Mouse (Mus musculus) kidney, postnatal 0 days (tissue): ENCODE measurements around the gene Trmt44. TPM values are rescaled to one million over a fixed set of nuclear protein-coding genes. Genes with fewer than 3 reads are reported as not detected.
A peak's percentile ranks its signal among the peaks of the same experiment; 100 is the strongest.

ENCODE experiments used
- ATAC-seq: fragments of 200-750 bp; cut with Nextera tagmentation; replicated peaks from 2 replicates; pipeline ENCODE4 v1.8.0; 2017; ENCODE audit warnings: low read depth, moderate number of reproducible peaks, moderate TSS enrichment, moderate library complexity; ENCODE audit not compliant: low FRiP score
- DNase-seq: peaks from one replicate; pipeline ENCODE4 v3.0.0-alpha.2; 2016; ENCODE audit warnings: low spot score
- H3K27ac ChIP-seq: fragments of 300-500 bp; sonication (generic); 2 replicates; pipeline ENCODE4 v1.5.1; 2014; ENCODE audit warnings: mild to moderate bottlenecking
- H3K27me3 ChIP-seq: fragments of 300-500 bp; sonication (generic); 2 replicates; pipeline ENCODE4 v1.6.1; 2014; ENCODE audit warnings: low read length, mixed read lengths; ENCODE audit not compliant: insufficient read depth
- H3K36me3 ChIP-seq: fragments of 300-500 bp; sonication (generic); 2 replicates; pipeline ENCODE4 v1.6.1; 2014; ENCODE audit warnings: low read length, mixed read lengths; ENCODE audit not compliant: insufficient read depth
- H3K4me1 ChIP-seq: fragments of 300-500 bp; sonication (generic); replicated peaks from 2 replicates; pipeline ENCODE4 v1.6.1; 2014; ENCODE audit warnings: antibody characterized with exemption, low read length, mixed read lengths; ENCODE audit not compliant: insufficient read depth
- H3K4me2 ChIP-seq: fragments of 300-500 bp; sonication (generic); 2 replicates; pipeline ENCODE4 v1.6.1; 2014; ENCODE audit warnings: mild to moderate bottlenecking, low read length, moderate library complexity, mixed read lengths
- H3K4me3 ChIP-seq: fragments of 300-500 bp; sonication (generic); replicated peaks from 2 replicates; pipeline ENCODE4 v1.5.1; 2014; ENCODE audit warnings: low read depth, low read length
- H3K9ac ChIP-seq: fragments of 300-500 bp; sonication (generic); 2 replicates; pipeline ENCODE4 v1.6.1; 2014; ENCODE audit warnings: low read depth, low read length
- H3K9me3 ChIP-seq: fragments of 300-500 bp; sonication (generic); replicated peaks from 2 replicates; pipeline ENCODE4 v1.6.1; 2016; ENCODE audit warnings: low read length, inconsistent platforms, mixed read lengths
- CTCF ChIP-seq: IDR thresholded peaks from 2 replicates; pipeline ENCODE4 v1.5.1; 2016; ENCODE audit warnings: antibody characterized with exemption, low read depth, mild to moderate bottlenecking, moderate library complexity
- WGBS: fragments of 180-500 bp; shearing (Covaris S2); extraction: QIAGEN DNeasy Blood & Tissue Kit; methylation state at CpG from one replicate; pipeline ENCODE4 v1.1.7; 2014; 5-methylcytosine and 5-hydroxymethylcytosine counted together
- polyA plus RNA-seq: library from polyadenylated mRNA; unstranded; fragments of >200 nt; fragmentation: Nextera tagmentation; extraction: Ambion mirVana; gene quantifications from 2 replicates; pipeline ENCODE4 v1.2.1, GENCODE M21; 2015

Trmt44 gene
- polyA plus RNA-seq, 1 experiment from 2014 or later: 4.2 TPM

GRCm38 (mm10) chr5:35566632-35567031 lies 8.2 kb downstream of the Trmt44 start:
- Histone ChIP-seq H3K4me2 (no peak overlapping the region), H3K9me3 (no peaks in the 10 kb centered on the region), H3K9ac (no peak overlapping the region), H3K4me1 (no peaks in the 10 kb centered on the region), H3K27ac (no peak overlapping the region), H3K4me3 (no peak overlapping the region), H3K36me3 (peaks cover 70% of the 10 kb centered on the region), H3K27me3 (no peaks in the 10 kb centered on the region)
- WGBS: 84% methylated on average over 4 of the region's 4 CpGs
- ATAC-seq (no peak), DNase-seq (no peak)
- no peak for TF ChIP-seq CTCF

GRCm38 (mm10) chr5:35565217-35565616 lies 9.7 kb downstream of the Trmt44 start:
- Histone ChIP-seq H3K9me3 (no peaks in the 10 kb centered on the region), H3K4me2 (no peak overlapping the region), H3K4me3 (no peak overlapping the region), H3K27ac (no peak overlapping the region), H3K27me3 (no peaks in the 10 kb centered on the region), H3K36me3 (peaks cover 70% of the 10 kb centered on the region), H3K4me1 (no peaks in the 10 kb centered on the region), H3K9ac (no peak overlapping the region)
- no peak for DNase-seq
- TF ChIP-seq CTCF: no peak
- 86% methylated on average over 9 of the region's 9 CpGs for WGBS
- ATAC-seq: no peak

- Histone ChIP-seq H3K27ac (no peak overlapping the region), H3K36me3 (peaks cover 59% of the 10 kb centered on the region), H3K9me3 (no peaks in the 10 kb centered on the region), H3K27me3 (no peaks in the 10 kb centered on the region), H3K9ac (no peak overlapping the region), H3K4me3 (no peak overlapping the region), H3K4me1 (no peaks in the 10 kb centered on the region), H3K4me2 (no peak overlapping the region)
- no peak; the same call in 1 of the 2 replicates for ATAC-seq
- peak; percentile 95 for TF ChIP-seq CTCF
- 12% methylated on average over 1 of the region's 1 CpGs for WGBS
- DNase-seq: peak; percentile 72
Observed at GRCm38 (mm10) chr5:35563449-35563848, 11.4 kb downstream of the Trmt44 start.

- Histone ChIP-seq H3K36me3 (peaks cover 56% of the 10 kb centered on the region), H3K27me3 (no peaks in the 10 kb centered on the region), H3K9me3 (no peaks in the 10 kb centered on the region), H3K4me3 (no peak overlapping the region), H3K4me2 (no peak overlapping the region), H3K4me1 (no peaks in the 10 kb centered on the region), H3K9ac (no peak overlapping the region), H3K27ac (no peak overlapping the region)
- WGBS: 89% methylated on average over 2 of the region's 2 CpGs
- no peak for TF ChIP-seq CTCF
- ATAC-seq (no peak), DNase-seq (no peak)
Observed at GRCm38 (mm10) chr5:35562616-35563015, 12.3 kb downstream of the Trmt44 start.

DNA sequence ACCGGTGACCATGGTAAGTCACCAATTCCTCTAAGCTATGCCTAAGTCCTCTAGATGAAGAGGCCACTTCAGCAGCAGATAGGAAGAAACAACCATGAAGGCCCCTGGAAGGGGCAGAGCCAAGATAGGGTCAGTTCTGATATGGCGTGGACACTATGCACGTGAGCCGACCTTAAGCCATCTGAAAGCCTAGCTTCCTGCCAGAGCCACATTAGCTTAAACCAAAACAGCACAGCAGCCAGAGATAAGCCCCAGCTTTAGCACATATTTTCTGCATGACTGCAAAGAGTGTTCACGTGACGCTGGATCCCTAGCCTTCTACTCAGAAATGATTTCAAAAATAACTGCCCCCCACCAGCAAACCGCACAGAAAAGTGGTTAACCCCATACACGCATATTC lies 15.4 kb downstream of the Trmt44 start:
- Histone ChIP-seq H3K27ac (peak overlapping the region; percentile 16; the same call in 1 of the 2 replicates), H3K27me3 (no peaks in the 10 kb centered on the region), H3K9me3 (no peaks in the 10 kb centered on the region), H3K9ac (no peak overlapping the region), H3K4me1 (no peaks in the 10 kb centered on the region), H3K36me3 (peaks cover 48% of the 10 kb centered on the region), H3K4me2 (no peak overlapping the region), H3K4me3 (no peak overlapping the region)
- peak; percentile 8 for DNase-seq
- TF ChIP-seq CTCF: no peak
- 80% methylated on average over 8 of the region's 8 CpGs for WGBS
- no peak for ATAC-seq

- no peaks in the 10 kb centered on the region for H3K9me3 ChIP-seq
- no peak overlapping the region for H3K4me3 ChIP-seq
- TF ChIP-seq CTCF: peak; percentile 65
- ATAC-seq (no peak), DNase-seq (peak; percentile 35)
- no peaks in the 10 kb centered on the region for H3K4me1 ChIP-seq
- 71% methylated on average over 13 of the region's 13 CpGs for WGBS
- peaks cover 38% of the 10 kb centered on the region for H3K36me3 ChIP-seq
- H3K27ac ChIP-seq: no peak overlapping the region
- no peaks in the 10 kb centered on the region for H3K27me3 ChIP-seq
- H3K9ac ChIP-seq: no peak overlapping the region
- no peak overlapping the region for H3K4me2 ChIP-seq
Observed at GRCm38 (mm10) chr5:35557946-35558621, 16.8 kb downstream of the Trmt44 start.

DNA sequence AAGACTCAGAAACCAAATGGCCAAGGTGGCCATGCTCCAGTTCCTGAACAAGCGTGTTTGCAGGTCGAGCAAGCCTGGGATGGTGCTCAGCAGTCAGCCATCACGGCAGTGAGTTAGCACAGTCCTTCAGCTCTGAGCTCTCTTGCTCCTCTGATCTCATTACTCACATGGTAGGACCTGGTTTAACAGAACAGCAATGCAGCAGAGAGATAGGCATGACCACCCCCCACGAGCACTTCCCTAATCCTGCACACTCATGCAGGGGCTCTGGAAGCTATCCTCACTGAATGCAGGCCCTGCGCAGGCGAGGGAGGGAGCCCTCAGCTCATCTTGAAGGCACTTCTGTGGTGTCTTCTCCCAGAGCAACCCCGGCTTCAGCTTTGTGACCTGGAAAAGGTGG lies 18.5 kb downstream of the Trmt44 start:
- Histone ChIP-seq H3K9ac (no peak overlapping the region), H3K9me3 (no peaks in the 10 kb centered on the region), H3K4me2 (no peak overlapping the region), H3K27me3 (no peaks in the 10 kb centered on the region), H3K4me1 (no peaks in the 10 kb centered on the region), H3K36me3 (peaks cover 22% of the 10 kb centered on the region), H3K27ac (no peak overlapping the region), H3K4me3 (no peak overlapping the region)
- WGBS: 93% methylated on average over 7 of the region's 7 CpGs
- DNase-seq (no peak), ATAC-seq (no peak)
- no peak for TF ChIP-seq CTCF
